Mouse (Mus musculus) retina, postnatal 1 day (tissue): Measurements from ENCODE around the gene Mau2.
"Not testable (repeated sequence)": the region's sequence is repeated elsewhere in the genome, so short reads cannot be mapped to it uniquely, and the experiment has no call there.

Source experiments
- DNase-seq: peaks from one replicate; pipeline ENCODE4 v3.0.0-alpha.2; 2012

The Mau2 gene

GRCm38 (mm10) chr8:70042583-70043455 lies at the start of gene Mau2, which contains the start of gene Sugp1:
TSS of gene Mau2 (minus strand) at chr8:70042734.
TSS of gene Sugp1 (plus strand) at chr8:70042813.
- peak; percentile 98 for DNase-seq

- DNase-seq: peak; percentile 21
Measured at GRCm38 (mm10) chr8:70089296-70089960, 46.9 kb upstream of the Mau2 start.

GRCm38 (mm10) chr8:70087836-70088650 lies 45.5 kb upstream of the Mau2 start:
- peak; percentile 71 for DNase-seq

- DNase-seq: no peak
Measured at GRCm38 (mm10) chr8:70087237-70087636, 44.7 kb upstream of the Mau2 start.

GRCm38 (mm10) chr8:70086151-70086550 lies 43.6 kb upstream of the Mau2 start:
- DNase-seq: no peak

GRCm38 (mm10) chr8:70084191-70085065 lies 41.9 kb upstream of the Mau2 start:
- peak; percentile 67 for DNase-seq

- peak; percentile 78 for DNase-seq
Measured at GRCm38 (mm10) chr8:70083285-70083684, 40.8 kb upstream of the Mau2 start, which contains the start of gene Hapln4. TSS of gene Hapln4 (plus strand) at chr8:70083457.

GRCm38 (mm10) chr8:70081976-70082375 lies 39.4 kb upstream of the Mau2 start:
- DNase-seq: no peak

GRCm38 (mm10) chr8:70073682-70074081 lies 31.1 kb upstream of the Mau2 start:
- no peak for DNase-seq

GRCm38 (mm10) chr8:70073120-70073519 lies 30.6 kb upstream of the Mau2 start:
- no peak for DNase-seq

GRCm38 (mm10) chr8:70072441-70073069 lies 30.0 kb upstream of the Mau2 start, which contains the start of gene Tm6sf2:
TSS of gene Tm6sf2 (plus strand) at chr8:70072924.
- peak; percentile 13 for DNase-seq

GRCm38 (mm10) chr8:70071836-70072440 lies 29.4 kb upstream of the Mau2 start:
- DNase-seq: no peak

GRCm38 (mm10) chr8:70057721-70058120 lies 15.2 kb upstream of the Mau2 start:
- peak; percentile 60 for DNase-seq

GRCm38 (mm10) chr8:70050434-70050833 lies 7.9 kb upstream of the Mau2 start:
- DNase-seq: not testable (repeated sequence)

- no peak for DNase-seq
Measured at GRCm38 (mm10) chr8:70049662-70050061, 7.1 kb upstream of the Mau2 start.

- DNase-seq: no peak
Measured at GRCm38 (mm10) chr8:70043996-70044395, 1.5 kb upstream of the Mau2 start.

GRCm38 (mm10) chr8:70041885-70042546 lies 518 bp downstream of the Mau2 start:
- DNase-seq: no peak

- DNase-seq: no peak
Measured at GRCm38 (mm10) chr8:70037994-70038393, 4.5 kb downstream of the Mau2 start.

- no peak for DNase-seq
Measured at GRCm38 (mm10) chr8:70030255-70030654, 12.3 kb downstream of the Mau2 start.

GRCm38 (mm10) chr8:70026151-70026550 lies 16.4 kb downstream of the Mau2 start:
- no peak for DNase-seq
